Mouse (Mus musculus) myocyte (in vitro differentiated cells): ENCODE measurements around the gene Unc79.

ENCODE experiments used
- CEBPB ChIP-seq: IDR thresholded peaks from 2 replicates; pipeline ENCODE4 v1.6.1; 2011; ENCODE audit warnings: mild to moderate bottlenecking, moderate library complexity; ENCODE audit not compliant: poor library complexity, insufficient read depth, severe bottlenecking
- MYOD1 ChIP-seq, 3 experiments: IDR thresholded peaks; one replicate each; pipeline ENCODE4 v1.6.1; 2011; ENCODE audit warnings: control low read depth in 2 of 3, low read depth in 2 of 3, mild to moderate bottlenecking in 2 of 3, moderate library complexity in 1 of 3; ENCODE audit not compliant: insufficient read length in 2 of 3, control insufficient read depth in 1 of 3
- POLR2A ChIP-seq: IDR thresholded peaks from one replicate; pipeline ENCODE4 v1.6.1; 2011; ENCODE audit warnings: low read depth, mild to moderate bottlenecking, control low read depth, moderate library complexity; ENCODE audit not compliant: insufficient read length
- POLR2AphosphoS2 ChIP-seq: IDR thresholded peaks from one replicate; pipeline ENCODE4 v1.6.1; 2011; ENCODE audit warnings: low read depth, control low read depth; ENCODE audit not compliant: insufficient read length
- SRF ChIP-seq: IDR thresholded peaks from one replicate; pipeline ENCODE4 v1.6.1; 2011; ENCODE audit warnings: low read depth; ENCODE audit not compliant: control insufficient read depth, insufficient read length
- TCF12 ChIP-seq: IDR thresholded peaks from one replicate; pipeline ENCODE4 v1.6.1; 2011; ENCODE audit warnings: mild to moderate bottlenecking, control low read depth; ENCODE audit not compliant: poor library complexity, insufficient read depth, severe bottlenecking

DNA sequence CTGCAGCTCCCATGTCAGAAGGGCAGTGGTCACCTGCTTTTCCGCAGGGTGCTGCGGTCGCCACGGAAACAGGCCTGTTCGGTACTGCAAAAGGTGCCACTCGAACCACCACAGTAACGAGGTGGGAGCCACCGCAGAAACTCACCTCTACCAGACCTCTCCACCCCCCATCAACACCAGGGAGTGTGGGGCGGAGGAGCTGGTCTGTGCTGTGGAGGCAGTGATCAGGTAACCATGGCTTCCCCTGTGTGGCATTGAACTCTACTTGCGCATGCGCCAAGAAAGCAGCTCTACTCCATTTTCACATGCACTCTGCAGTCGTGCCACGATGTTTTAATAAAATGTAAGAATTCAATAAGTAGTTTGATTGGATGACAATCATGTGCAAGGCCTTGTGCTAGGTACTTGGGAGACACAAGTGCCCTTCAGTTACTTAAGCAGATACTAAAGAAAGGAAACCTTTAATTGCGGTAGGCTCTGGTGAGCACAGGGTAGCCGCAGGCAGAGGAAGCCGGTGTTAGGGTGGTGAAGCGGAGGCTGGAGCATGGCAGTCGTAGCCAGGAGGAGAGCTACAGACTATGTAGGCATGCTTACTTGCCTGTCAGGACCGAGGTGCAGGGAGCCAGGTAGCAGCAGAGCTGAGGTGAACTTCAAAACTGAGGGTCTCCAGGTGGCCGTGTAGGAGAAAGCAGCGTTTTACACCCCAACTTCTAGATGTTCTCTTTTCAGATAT lies 110.8 kb downstream of the Unc79 start:
- TF ChIP-seq CEBPB (no peak), TCF12 (no peak), POLR2A (no peak), MYOD1 (IDR thresholded peaks at IDR 0.05; ENCODE audit: control insufficient read depth in 1 of 3, insufficient read length in 2 of 3, low read depth in 2 of 3) (no peak), POLR2AphosphoS2 (no peak), SRF (no peak)
